Comparison of ENCODE assay signal across 8 mouse cellular contexts in genomic region chr1:189927644-189928043, GRCm38 (mm10). TPM values are rescaled to one million over a fixed set of nuclear protein-coding genes. Genes with fewer than 3 reads are reported as not detected.
DNase-seq lines count a peak whose midpoint lies in the region; ATAC-seq lines count a peak whose summit lies in the region.

No protein-coding gene starts in this region.

- peak overlapping the region; percentile 53 for H3K9ac ChIP-seq in heart, embryonic 16.5 days (ENCODE audit: low read length)

- no peaks in the 10 kb centered on the region for H3K36me3 ChIP-seq in embryonic facial prominence, embryonic 10.5 days (replicated peaks)
- H3K36me3 ChIP-seq in heart, embryonic 16.5 days (ENCODE audit: control insufficient read depth, insufficient read depth): no peaks in the 10 kb centered on the region

- no peak overlapping the region for H3K27ac ChIP-seq in embryonic facial prominence, embryonic 10.5 days (replicated peaks)
- peak overlapping the region; percentile 64; the same call in 1 of the 2 replicates for H3K27ac ChIP-seq in heart, embryonic 16.5 days (ENCODE audit: low read length)

- no peaks in the 10 kb centered on the region for H3K9me3 ChIP-seq in embryonic facial prominence, embryonic 10.5 days
- H3K9me3 ChIP-seq in heart, embryonic 16.5 days (replicated peaks; ENCODE audit: control insufficient read depth, low read length): no peaks in the 10 kb centered on the region

- WGBS in embryonic facial prominence, embryonic 10.5 days: 9% methylated on average over 6 of the region's 6 CpGs
- WGBS in heart, embryonic 16.5 days: 4% methylated on average over 6 of the region's 6 CpGs

- H3K4me3 ChIP-seq in embryonic facial prominence, embryonic 10.5 days: no peak overlapping the region
- H3K4me3 ChIP-seq in heart, embryonic 16.5 days (ENCODE audit: low read length): no peak overlapping the region

- H3K4me1 ChIP-seq in embryonic facial prominence, embryonic 10.5 days: peaks cover 18% of the 10 kb centered on the region
- H3K4me1 ChIP-seq in heart, embryonic 16.5 days (ENCODE audit: control insufficient read depth, insufficient read depth, low read length): peaks cover 47% of the 10 kb centered on the region

- peak; percentile 57 for DNase-seq in right cerebral cortex, adult 2 months (ENCODE audit: low spot score in 2 of 2)
- no peak for DNase-seq in right cerebral cortex, postnatal 14 days
- peak; percentile 84 for DNase-seq in adrenal gland, postnatal 14 days
- peak; percentile 73 for DNase-seq in embryonic facial prominence, embryonic 10.5 days (ENCODE audit: low spot score)
- peak; percentile 76 for DNase-seq in kidney, postnatal 25 days
- DNase-seq in thymus, postnatal 14 days: peak; percentile 71

- no peak for ATAC-seq in heart, embryonic 16.5 days (replicated peaks; ENCODE audit: extremely low read depth, insufficient read depth, low FRiP score)
- peak; percentile 75 for ATAC-seq in megakaryocyte, adult 5-6 weeks (ENCODE audit: poor library complexity, severe bottlenecking)

- peak overlapping the region; percentile 47 for H3K4me2 ChIP-seq in heart, embryonic 16.5 days (ENCODE audit: low read depth, low read length)

- H3K27me3 ChIP-seq in embryonic facial prominence, embryonic 10.5 days (replicated peaks; ENCODE audit: low read depth, poor library complexity, severe bottlenecking): peaks cover 33% of the 10 kb centered on the region
- H3K27me3 ChIP-seq in heart, embryonic 16.5 days (ENCODE audit: control insufficient read depth, insufficient read depth, low read length): no peaks in the 10 kb centered on the region

RNA-seq across cellular contexts. Expression of gene Smyd2, which starts 5.5 kb away (rescaled TPM):
- 64.7 and 76.2 TPM in 2 replicates for total RNA-seq in adrenal gland, postnatal 14 days (2021)
- 78.5 and 84.3 TPM in 2 replicates for polyA plus RNA-seq in embryonic facial prominence, embryonic 10.5 days (2016; fragmentation: Nextera tagmentation; extraction: Ambion mirVana)
- polyA plus RNA-seq in heart, embryonic 16.5 days (2015; fragmentation: Nextera tagmentation; extraction: Ambion mirVana): 244 and 255 TPM in 2 replicates
- total RNA-seq in megakaryocyte, adult 5-6 weeks (2015): 16.7 and 18.6 TPM in 2 replicates
- 19.2 and 26.3 TPM in 2 replicates for total RNA-seq in megakaryocyte, adult 5-6 weeks (2017)
